In genomic region chr12:100977958-100978725, GRCm38 (mm10) we compare ENCODE assay signal across 17 mouse cellular contexts. TPM values are rescaled to one million over a fixed set of nuclear protein-coding genes. Genes with fewer than 3 reads are reported as not detected.
DNase-seq lines count a peak whose midpoint lies in the region; ATAC-seq and TF ChIP-seq lines count a peak whose summit lies in the region.
"Had no signal": no experiment of that assay in that cellular context is flagged by ENCODE, and none has a peak within 500 bp of the region (broad histone marks: within the 10 kb centered on the region; RNA-seq: fewer than 3 reads in every experiment).

No protein-coding gene starts in this region.

- H3K4me1 ChIP-seq in embryonic facial prominence, embryonic 10.5 days, result peaks cover 21% of the 10 kb centered on the region

- WGBS in embryonic facial prominence, embryonic 10.5 days, result 80% methylated on average over 15 of the region's 15 CpGs

- H3K27ac ChIP-seq in layer of hippocampus, adult 2 months, result peak overlapping the region; percentile 29; the same call in 1 of the 2 replicates
- no peak overlapping the region for H3K27ac ChIP-seq in embryonic facial prominence, embryonic 10.5 days (replicated peaks)
- H3K27ac ChIP-seq: embryonic facial prominence, embryonic 15.5 days; kidney, embryonic 15.5 days; limb, embryonic 12.5 days; lung, embryonic 15.5 days; midbrain, embryonic 12.5 days had no signal

- no peaks in the 10 kb centered on the region for H3K9me3 ChIP-seq in embryonic facial prominence, embryonic 10.5 days
- H3K9me3 ChIP-seq: embryonic facial prominence, embryonic 15.5 days; kidney, embryonic 15.5 days; limb, embryonic 12.5 days; lung, embryonic 15.5 days; midbrain, embryonic 12.5 days had no signal

- H3K27me3 ChIP-seq in embryonic facial prominence, embryonic 10.5 days (replicated peaks; ENCODE audit: low read depth, poor library complexity, severe bottlenecking), result no peaks in the 10 kb centered on the region
- H3K27me3 ChIP-seq: embryonic facial prominence, embryonic 15.5 days; kidney, embryonic 15.5 days; lung, embryonic 15.5 days; midbrain, embryonic 12.5 days had no signal

- H3K36me3 ChIP-seq in embryonic facial prominence, embryonic 10.5 days (replicated peaks), result peaks cover 20% of the 10 kb centered on the region
- H3K36me3 ChIP-seq: embryonic facial prominence, embryonic 15.5 days; limb, embryonic 12.5 days; lung, embryonic 15.5 days had no signal

- no peak for DNase-seq in layer of hippocampus, adult 2 months (ENCODE audit: low spot score in 2 of 2)
- DNase-seq in layer of hippocampus, adult 18-20 months (ENCODE audit: low spot score in 2 of 2), result no peak
- peak; percentile 33 for DNase-seq in CD4-positive, CD25-positive, alpha-beta regulatory T cell, adult 2 months (ENCODE audit: low read depth, low spot score)
- peak; percentile 30 to 50 for DNase-seq in lung, postnatal 4 days
- no peak for DNase-seq in spleen, adult 18-20 months
- DNase-seq in embryonic facial prominence, embryonic 10.5 days (ENCODE audit: low spot score), result no peak
- no peak for DNase-seq in B cell, adult 2 months
- DNase-seq: adrenal gland, adult 2 months; cerebellum, adult 2 months; thymus, postnatal 4 days had no signal

- peak; percentile 34 for ATAC-seq in activated CD4-positive, CD25-positive, alpha-beta regulatory T cell, adult 4 months
- ATAC-seq: forebrain, embryonic 14.5 days had no signal

- H3K4me3 ChIP-seq in layer of hippocampus, adult 2 months, result no peak overlapping the region
- no peak overlapping the region for H3K4me3 ChIP-seq in embryonic facial prominence, embryonic 10.5 days
- H3K4me3 ChIP-seq: embryonic facial prominence, embryonic 15.5 days; kidney, embryonic 15.5 days; limb, embryonic 12.5 days; lung, embryonic 15.5 days; midbrain, embryonic 12.5 days had no signal

- TF ChIP-seq CTCF in layer of hippocampus, adult 2 months (conservative IDR thresholded peaks at IDR 0.05), result no peak

RNA-seq across cellular contexts. Expression of gene Ccdc88c, which starts 50.7 kb away (rescaled TPM):
- total RNA-seq in layer of hippocampus, adult 2 months (2021), result 10 to 100 TPM; 24.3 to 33.7 TPM
- total RNA-seq in layer of hippocampus, adult 18-20 months (2021), result 10 to 100 TPM; 27.0 to 30.6 TPM
- polyA plus RNA-seq in activated CD4-positive, CD25-positive, alpha-beta regulatory T cell, adult 4 months (2017; shearing (Covaris generic)), result 10 to 100 TPM; 76.7 to 82.5 TPM
- polyA plus RNA-seq in embryonic facial prominence, embryonic 10.5 days (2016; fragmentation: Nextera tagmentation; extraction: Ambion mirVana), result 10.8 and 12.5 TPM in 2 replicates

Comparison
In these comparisons a context has a peak if more than half of its experiments do, and no peak if none do; other contexts are left out.
1. DNase-seq: peak in CD4-positive, CD25-positive, alpha-beta regulatory T cell, adult 2 months (single experiment) and lung, postnatal 4 days (2 of 2); none in layer of hippocampus, adult 2 months (0 of 2), layer of hippocampus, adult 18-20 months (0 of 2), spleen, adult 18-20 months (0 of 2), embryonic facial prominence, embryonic 10.5 days (single experiment) and B cell, adult 2 months (0 of 2).